Mouse (Mus musculus) neutrophil, adult 65 days (primary cell): ENCODE data around the gene Cdc14a. TPM values are rescaled to one million over a fixed set of nuclear protein-coding genes. Genes with fewer than 3 reads are reported as not detected.

ENCODE experiments used
- total RNA-seq: library from RNA; stranded (reverse); gene quantifications from 2 replicates; pipeline ENCODE4 v1.2.4, GENCODE M21; 2023

Cdc14a gene
- 44.1 and 76.3 TPM in 2 replicates for total RNA-seq

GRCm38 (mm10) chr3:116423353-116424159, at the start of gene Cdc14a:
Cdc14a (minus strand) TSS chr3:116424032.

DNA sequence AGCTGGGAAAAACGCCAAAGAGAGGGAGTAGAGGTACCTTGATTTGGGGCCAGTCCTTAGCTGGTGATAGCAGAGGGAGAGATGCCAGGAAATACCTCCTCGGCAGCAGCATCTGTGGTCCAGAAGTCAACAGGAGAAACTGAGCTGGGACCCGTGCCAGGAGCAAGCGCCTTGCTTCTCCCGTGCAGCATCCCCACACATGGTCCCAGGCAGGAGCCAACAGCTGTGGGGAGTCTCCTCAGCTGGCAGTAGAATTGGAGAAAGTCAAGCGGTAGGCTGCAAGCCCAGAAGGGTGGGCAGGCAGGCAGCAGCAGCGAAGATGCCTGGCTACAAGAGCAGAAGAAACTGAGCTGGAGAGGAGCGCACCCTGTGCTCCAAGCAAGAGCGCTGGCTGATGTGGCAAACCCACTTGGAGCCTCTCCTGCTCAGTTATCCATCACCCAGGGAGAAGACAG, 170.7 kb downstream of the Cdc14a start, which contains the start of gene Gpr88:
Gene Gpr88 (minus strand): TSS at position 427 of the 455 bp plus-strand sequence.

Other genes starting within 250 kb of the Cdc14a start
- not detected in 2 replicates for gene Gpr88, start 170.5 kb downstream of the Cdc14a start, total RNA-seq
- 16.6 and 17.4 TPM in 2 replicates for gene Rtca, start 84.2 kb upstream of the Cdc14a start, total RNA-seq
- 5.1 and 5.5 TPM in 2 replicates for gene Dbt, start 89.0 kb upstream of the Cdc14a start, total RNA-seq
- not detected in 2 replicates for gene Lrrc39, start 138.9 kb upstream of the Cdc14a start, total RNA-seq
- gene Sass6, start 170.9 kb upstream of the Cdc14a start, total RNA-seq = 17.3 and 21.3 TPM in 2 replicates
- 15.6 and 17.3 TPM in 2 replicates for gene Trmt13, start 190.6 kb upstream of the Cdc14a start, total RNA-seq
- 76.0 and 95.4 TPM in 2 replicates for gene Mfsd14a, start 238.6 kb upstream of the Cdc14a start, total RNA-seq